In genomic region chrX:167049191-167049968, GRCm38 (mm10) we compare ENCODE assay signal across 9 mouse cellular contexts.
DNase-seq lines count a peak whose midpoint lies in the region; ATAC-seq and TF ChIP-seq lines count a peak whose summit lies in the region.
"Had no signal": no experiment of that assay in that cellular context is flagged by ENCODE, and none has a peak within 500 bp of the region (broad histone marks: within the 10 kb centered on the region; RNA-seq: fewer than 3 reads in every experiment).

No protein-coding gene starts in this region.

- H3K27ac ChIP-seq in forebrain, postnatal 0 days (ENCODE audit: low read depth, low read length) = no peak overlapping the region
- H3K27ac ChIP-seq in forebrain, embryonic 13.5 days = no peak overlapping the region
- no peak overlapping the region for H3K27ac ChIP-seq in neural tube, embryonic 12.5 days
- no peak overlapping the region for H3K27ac ChIP-seq in neural tube, embryonic 15.5 days (replicated peaks)
- peak overlapping the region; percentile 55 for H3K27ac ChIP-seq in lung, embryonic 16.5 days (ENCODE audit: low read length)

- H3K27me3 ChIP-seq in forebrain, postnatal 0 days (ENCODE audit: insufficient read depth, low read length) = no peaks in the 10 kb centered on the region
- no peaks in the 10 kb centered on the region; the same call in 1 of the 2 replicates for H3K27me3 ChIP-seq in forebrain, embryonic 13.5 days
- H3K27me3 ChIP-seq in neural tube, embryonic 12.5 days (replicated peaks) = no peaks in the 10 kb centered on the region
- H3K27me3 ChIP-seq in neural tube, embryonic 15.5 days (replicated peaks) = peaks cover 15% of the 10 kb centered on the region; the same call in 1 of the 2 replicates
- 0 out of 2 replicates have a peak, but pooled peaks cover 2% of the 10 kb centered on the region for H3K27me3 ChIP-seq in lung, embryonic 16.5 days (ENCODE audit: control insufficient read depth, insufficient read depth, low read depth, low read length)

- H3K4me3 ChIP-seq in forebrain, postnatal 0 days (ENCODE audit: low read depth, low read length) = no peak overlapping the region
- no peak overlapping the region for H3K4me3 ChIP-seq in forebrain, embryonic 13.5 days
- no peak overlapping the region for H3K4me3 ChIP-seq in neural tube, embryonic 12.5 days
- no peak overlapping the region for H3K4me3 ChIP-seq in neural tube, embryonic 15.5 days (replicated peaks)
- H3K4me3 ChIP-seq in lung, embryonic 16.5 days (ENCODE audit: low read length) = no peak overlapping the region

- no peak for DNase-seq in forebrain, postnatal 0 days
- no peak for DNase-seq in adrenal gland, postnatal 36 days
- DNase-seq in adrenal gland, adult 2 months = no peak
- DNase-seq in right cerebral cortex, postnatal 36 days (ENCODE audit: low spot score in 2 of 2) = no peak
- DNase-seq: right cerebral cortex, postnatal 4 days had no signal

- H3K9ac ChIP-seq in forebrain, postnatal 0 days = no peak overlapping the region
- H3K9ac ChIP-seq in forebrain, embryonic 13.5 days = no peak overlapping the region
- no peak overlapping the region for H3K9ac ChIP-seq in neural tube, embryonic 12.5 days
- no peak overlapping the region for H3K9ac ChIP-seq in neural tube, embryonic 15.5 days (replicated peaks)
- no peak overlapping the region for H3K9ac ChIP-seq in lung, embryonic 16.5 days (ENCODE audit: low read length)

- peak; percentile 38; the same call in 1 of the 2 replicates for ATAC-seq in forebrain, postnatal 0 days
- no peak for ATAC-seq in forebrain, embryonic 13.5 days
- peak; percentile 61 for ATAC-seq in neural tube, embryonic 12.5 days (ENCODE audit: low FRiP score, low read depth)
- ATAC-seq in neural tube, embryonic 15.5 days (ENCODE audit: low FRiP score) = no peak
- peak; percentile 38; the same call in 1 of the 2 replicates for ATAC-seq in lung, embryonic 16.5 days (ENCODE audit: low read depth)

- no peak overlapping the region for H3K4me2 ChIP-seq in forebrain, postnatal 0 days (ENCODE audit: low read depth)
- no peak overlapping the region for H3K4me2 ChIP-seq in forebrain, embryonic 13.5 days
- H3K4me2 ChIP-seq in neural tube, embryonic 12.5 days (replicated peaks) = no peak overlapping the region
- no peak overlapping the region for H3K4me2 ChIP-seq in neural tube, embryonic 15.5 days
- H3K4me2 ChIP-seq in lung, embryonic 16.5 days (ENCODE audit: low read depth, low read length) = no peak overlapping the region

- no peaks in the 10 kb centered on the region for H3K36me3 ChIP-seq in forebrain, postnatal 0 days (ENCODE audit: insufficient read depth)
- no peaks in the 10 kb centered on the region for H3K36me3 ChIP-seq in forebrain, embryonic 13.5 days (ENCODE audit: poor library complexity, severe bottlenecking)
- no peaks in the 10 kb centered on the region for H3K36me3 ChIP-seq in neural tube, embryonic 12.5 days
- no peaks in the 10 kb centered on the region for H3K36me3 ChIP-seq in neural tube, embryonic 15.5 days
- no peaks in the 10 kb centered on the region for H3K36me3 ChIP-seq in lung, embryonic 16.5 days (ENCODE audit: control insufficient read depth, insufficient read depth, low read length)

- WGBS in forebrain, postnatal 0 days = 69% methylated on average over 5 of the region's 5 CpGs
- WGBS in forebrain, embryonic 13.5 days = 70% methylated on average over 5 of the region's 5 CpGs
- 72% methylated on average over 5 of the region's 5 CpGs for WGBS in neural tube, embryonic 12.5 days
- WGBS in neural tube, embryonic 15.5 days = 61% methylated on average over 5 of the region's 5 CpGs
- WGBS in lung, embryonic 16.5 days = 62% methylated on average over 5 of the region's 5 CpGs

- no peaks in the 10 kb centered on the region for H3K9me3 ChIP-seq in forebrain, postnatal 0 days (ENCODE audit: low read length)
- H3K9me3 ChIP-seq in forebrain, embryonic 13.5 days (replicated peaks) = no peaks in the 10 kb centered on the region
- no peaks in the 10 kb centered on the region for H3K9me3 ChIP-seq in neural tube, embryonic 12.5 days
- no peaks in the 10 kb centered on the region for H3K9me3 ChIP-seq in neural tube, embryonic 15.5 days (replicated peaks)
- no peaks in the 10 kb centered on the region for H3K9me3 ChIP-seq in lung, embryonic 16.5 days (ENCODE audit: control insufficient read depth, low read length)

- TF ChIP-seq CTCF in forebrain, postnatal 0 days (IDR thresholded peaks at IDR 0.05; ENCODE audit: low read depth) = no peak

- no peaks in the 10 kb centered on the region for H3K4me1 ChIP-seq in forebrain, postnatal 0 days (ENCODE audit: insufficient read depth)
- 0 out of 2 replicates have a peak, but pooled peaks cover 5% of the 10 kb centered on the region for H3K4me1 ChIP-seq in forebrain, embryonic 13.5 days
- no peaks in the 10 kb centered on the region for H3K4me1 ChIP-seq in neural tube, embryonic 12.5 days
- no peaks in the 10 kb centered on the region for H3K4me1 ChIP-seq in neural tube, embryonic 15.5 days
- H3K4me1 ChIP-seq in lung, embryonic 16.5 days (replicated peaks; ENCODE audit: control insufficient read depth, insufficient read depth, low read length) = no peaks in the 10 kb centered on the region

Comparison
In these comparisons a context has a peak if more than half of its experiments do, and no peak if none do; other contexts are left out.
1. ATAC-seq: peak in forebrain, postnatal 0 days (single experiment), neural tube, embryonic 12.5 days (single experiment) and lung, embryonic 16.5 days (single experiment); none in forebrain, embryonic 13.5 days (single experiment) and neural tube, embryonic 15.5 days (single experiment).